Mouse (Mus musculus): ENCODE results near the gene Suclg2. TPM values are rescaled to one million over a fixed set of nuclear protein-coding genes. Genes with fewer than 3 reads are reported as not detected.
A peak's percentile ranks its signal among the peaks of the same experiment; 100 is the strongest.
"Not testable (repeated sequence)": the region's sequence is repeated elsewhere in the genome, so short reads cannot be mapped to it uniquely, and the experiment has no call there.

Gene Suclg2
- polyA plus RNA-seq, 1 experiment from 2014 or later: 12.6 TPM

DNA sequence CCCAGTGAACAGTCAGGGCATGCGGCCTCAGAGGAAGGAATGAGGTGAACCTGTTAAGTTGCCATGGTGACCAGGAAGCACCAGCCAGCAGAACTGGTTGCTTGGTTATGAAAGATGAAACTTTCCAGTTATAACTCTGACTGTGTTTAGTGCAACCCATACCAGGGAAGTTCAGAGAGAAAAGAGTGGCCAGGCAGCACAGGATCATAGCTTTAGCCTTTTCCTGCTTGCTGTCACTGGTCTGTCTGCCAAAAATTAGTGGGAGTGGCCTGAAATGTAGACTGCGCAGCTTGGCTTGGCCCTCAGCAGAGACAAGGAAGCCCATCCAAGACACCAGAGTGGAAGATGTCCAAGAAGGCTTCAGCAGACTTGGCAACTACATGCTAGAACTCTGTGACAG lies 96.8 kb downstream of the Suclg2 start:
- 58% methylated on average over 2 of the region's 2 CpGs for WGBS
- H3K9me3 ChIP-seq (replicated peaks; ENCODE audit: control insufficient read depth, low read length, poor library complexity, severe bottlenecking): no peaks in the 10 kb centered on the region
- H3K4me2 ChIP-seq (ENCODE audit: low read length): no peak overlapping the region
- no peak overlapping the region for H3K27ac ChIP-seq (ENCODE audit: low read length)
- H3K36me3 ChIP-seq (ENCODE audit: control insufficient read depth, insufficient read depth, low read length): no peaks in the 10 kb centered on the region
- peak; percentile 67; the same call in 1 of the 2 replicates for ATAC-seq
- H3K4me1 ChIP-seq (ENCODE audit: control insufficient read depth, insufficient read depth, low read length): peaks cover 4% of the 10 kb centered on the region; the same call in 1 of the 2 replicates
- no peak overlapping the region for H3K4me3 ChIP-seq (ENCODE audit: low read depth, low read length)
- no peak overlapping the region for H3K9ac ChIP-seq (ENCODE audit: low read depth, low read length)
- H3K27me3 ChIP-seq (ENCODE audit: control insufficient read depth, insufficient read depth, low read depth, low read length): no peaks in the 10 kb centered on the region

DNA sequence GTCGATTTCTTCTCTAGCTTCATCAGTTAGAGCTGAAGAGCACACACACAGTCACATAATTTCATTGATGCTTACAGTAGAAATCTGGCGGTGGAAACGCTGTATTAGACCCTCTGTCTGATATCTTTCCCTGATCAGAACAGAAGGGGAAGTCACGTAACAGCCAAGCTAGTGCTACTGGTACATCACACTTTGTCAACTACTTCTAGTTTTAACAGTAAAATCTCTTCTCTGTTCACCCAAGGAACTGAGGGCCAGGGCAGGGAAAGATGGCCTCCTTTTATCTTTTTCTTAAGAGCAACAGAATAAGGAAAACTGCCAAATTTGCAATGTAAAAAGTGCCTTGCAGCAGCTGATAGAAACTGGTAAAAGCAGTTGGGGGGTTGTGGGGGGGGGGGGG lies 97.8 kb downstream of the Suclg2 start:
- H3K4me1 ChIP-seq (ENCODE audit: control insufficient read depth, insufficient read depth, low read length): peaks cover 4% of the 10 kb centered on the region; the same call in 1 of the 2 replicates
- no peak for ATAC-seq
- no peak overlapping the region for H3K4me3 ChIP-seq (ENCODE audit: low read depth, low read length)
- WGBS: 90% methylated on average over 4 of the region's 4 CpGs
- H3K27me3 ChIP-seq (ENCODE audit: control insufficient read depth, insufficient read depth, low read depth, low read length): no peaks in the 10 kb centered on the region
- H3K9ac ChIP-seq (ENCODE audit: low read depth, low read length): no peak overlapping the region
- no peaks in the 10 kb centered on the region for H3K36me3 ChIP-seq (ENCODE audit: control insufficient read depth, insufficient read depth, low read length)
- no peak overlapping the region for H3K27ac ChIP-seq (ENCODE audit: low read length)
- no peaks in the 10 kb centered on the region for H3K9me3 ChIP-seq (replicated peaks; ENCODE audit: control insufficient read depth, low read length, poor library complexity, severe bottlenecking)
- H3K4me2 ChIP-seq (ENCODE audit: low read length): no peak overlapping the region

DNA sequence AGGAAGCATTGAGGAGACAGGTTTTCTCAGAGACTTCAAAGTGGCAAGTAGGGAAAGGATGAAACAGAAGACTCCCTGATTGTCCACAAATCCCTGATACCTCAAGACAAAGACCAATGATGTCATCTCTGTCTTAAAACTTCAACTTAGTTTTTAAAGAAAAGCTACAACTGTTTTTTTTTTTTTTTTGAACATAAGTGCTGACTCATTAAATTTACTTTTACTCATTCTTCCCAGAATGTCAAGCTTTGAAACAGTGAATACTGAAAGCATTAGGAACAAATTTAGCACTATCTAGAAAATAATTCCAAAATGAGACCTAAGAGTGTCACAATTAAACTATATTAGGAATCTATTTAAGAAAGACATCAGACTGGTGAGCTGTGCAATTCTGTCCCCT lies 98.8 kb downstream of the Suclg2 start:
- no peak overlapping the region for H3K4me3 ChIP-seq (ENCODE audit: low read depth, low read length)
- H3K36me3 ChIP-seq (ENCODE audit: control insufficient read depth, insufficient read depth, low read length): no peaks in the 10 kb centered on the region
- ATAC-seq: no peak
- no peaks in the 10 kb centered on the region for H3K9me3 ChIP-seq (replicated peaks; ENCODE audit: control insufficient read depth, low read length, poor library complexity, severe bottlenecking)
- peaks cover 4% of the 10 kb centered on the region; the same call in 1 of the 2 replicates for H3K4me1 ChIP-seq (ENCODE audit: control insufficient read depth, insufficient read depth, low read length)
- no peak overlapping the region for H3K9ac ChIP-seq (ENCODE audit: low read depth, low read length)
- H3K27me3 ChIP-seq (ENCODE audit: control insufficient read depth, insufficient read depth, low read depth, low read length): no peaks in the 10 kb centered on the region
- H3K27ac ChIP-seq (ENCODE audit: low read length): no peak overlapping the region
- no peak overlapping the region for H3K4me2 ChIP-seq (ENCODE audit: low read length)

DNA sequence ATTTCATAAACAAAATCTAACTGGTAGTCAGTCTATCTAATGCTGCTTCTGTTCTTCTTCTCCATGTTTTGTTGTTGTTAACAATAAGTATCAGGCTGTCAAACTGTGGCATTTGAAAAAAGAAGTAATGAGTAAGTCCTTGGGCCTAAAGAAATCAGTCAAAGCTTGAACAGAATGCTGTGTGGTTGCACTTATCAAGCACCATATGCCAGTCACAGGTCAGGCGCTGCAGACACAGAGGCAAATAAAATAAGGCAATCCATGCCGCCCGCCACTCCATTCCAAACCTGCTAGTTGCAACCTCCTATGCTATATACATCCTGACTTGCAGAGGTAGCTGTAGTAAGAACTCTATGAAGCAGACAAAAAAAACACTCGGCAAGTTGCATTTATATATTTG lies 100.2 kb downstream of the Suclg2 start:
- no peaks in the 10 kb centered on the region for H3K36me3 ChIP-seq (ENCODE audit: control insufficient read depth, insufficient read depth, low read length)
- no peaks in the 10 kb centered on the region for H3K9me3 ChIP-seq (replicated peaks; ENCODE audit: control insufficient read depth, low read length, poor library complexity, severe bottlenecking)
- peaks cover 4% of the 10 kb centered on the region; the same call in 1 of the 2 replicates for H3K4me1 ChIP-seq (ENCODE audit: control insufficient read depth, insufficient read depth, low read length)
- no peak for ATAC-seq
- H3K4me2 ChIP-seq (ENCODE audit: low read length): no peak overlapping the region
- no peak overlapping the region for H3K4me3 ChIP-seq (ENCODE audit: low read depth, low read length)
- WGBS: 96% methylated on average over 4 of the region's 4 CpGs
- no peak overlapping the region for H3K9ac ChIP-seq (ENCODE audit: low read depth, low read length)
- H3K27ac ChIP-seq (ENCODE audit: low read length): no peak overlapping the region
- no peaks in the 10 kb centered on the region for H3K27me3 ChIP-seq (ENCODE audit: control insufficient read depth, insufficient read depth, low read depth, low read length)

DNA sequence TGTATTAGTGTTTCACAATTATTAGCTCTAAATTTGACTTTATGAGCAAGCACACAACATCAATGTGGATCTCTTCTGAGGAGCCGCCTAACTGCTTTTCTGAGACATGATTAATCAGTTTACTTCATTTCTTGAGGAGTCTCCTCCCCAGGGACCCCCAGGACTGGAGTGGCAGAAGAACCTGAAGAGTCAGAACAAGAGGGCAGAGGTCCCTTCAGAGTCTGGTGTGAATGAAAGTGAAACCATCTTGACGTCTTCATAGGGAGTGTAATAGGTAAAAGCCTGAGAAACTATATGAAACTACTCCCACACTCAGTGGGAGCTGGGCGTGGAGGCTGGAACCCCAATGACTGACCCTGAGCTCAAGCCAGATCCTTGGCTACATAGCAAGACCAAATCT lies 105.4 kb downstream of the Suclg2 start:
- Histone ChIP-seq H3K9ac (ENCODE audit: low read depth, low read length) (no peak overlapping the region), H3K9me3 (replicated peaks; ENCODE audit: control insufficient read depth, low read length, poor library complexity, severe bottlenecking) (no peaks in the 10 kb centered on the region), H3K36me3 (ENCODE audit: control insufficient read depth, insufficient read depth, low read length) (no peaks in the 10 kb centered on the region), H3K27me3 (ENCODE audit: control insufficient read depth, insufficient read depth, low read depth, low read length) (no peaks in the 10 kb centered on the region), H3K27ac (ENCODE audit: low read length) (no peak overlapping the region), H3K4me1 (ENCODE audit: control insufficient read depth, insufficient read depth, low read length) (no peaks in the 10 kb centered on the region), H3K4me3 (ENCODE audit: low read depth, low read length) (no peak overlapping the region), H3K4me2 (ENCODE audit: low read length) (no peak overlapping the region)
- ATAC-seq: no peak
- 83% methylated on average over 3 of the region's 3 CpGs for WGBS

DNA sequence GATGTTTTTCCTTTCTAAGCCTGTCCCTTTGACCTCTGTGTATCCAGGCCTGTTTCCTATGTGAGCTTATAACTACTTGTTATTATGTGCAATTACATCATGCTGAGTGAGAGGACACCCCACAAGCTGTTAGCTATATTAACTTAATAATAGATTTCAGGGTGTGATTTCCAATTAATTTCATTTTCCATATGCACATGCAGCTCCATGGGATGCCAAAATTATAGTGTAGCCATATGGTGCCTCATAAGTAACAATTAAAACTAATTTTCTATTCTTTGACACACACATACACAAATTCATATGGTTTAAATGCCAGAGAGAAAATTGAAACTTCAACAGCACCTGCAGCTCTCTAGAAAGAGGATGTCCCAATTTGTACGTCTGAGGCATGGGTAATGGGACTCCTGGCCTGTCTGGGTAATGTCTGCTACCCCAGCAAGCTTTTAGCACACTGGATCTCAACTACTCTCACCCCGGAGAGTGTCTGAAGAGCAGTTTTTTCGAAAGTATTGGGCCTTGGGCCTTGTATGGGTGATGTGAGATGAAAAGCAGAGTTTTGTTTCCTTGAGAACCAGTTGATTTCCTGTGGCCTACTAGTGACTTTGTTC lies 106.1 kb downstream of the Suclg2 start:
- 85% methylated on average over 3 of the region's 3 CpGs for WGBS
- Histone ChIP-seq H3K4me3 (ENCODE audit: low read depth, low read length) (no peak overlapping the region), H3K4me2 (ENCODE audit: low read length) (no peak overlapping the region), H3K27ac (ENCODE audit: low read length) (no peak overlapping the region), H3K9me3 (replicated peaks; ENCODE audit: control insufficient read depth, low read length, poor library complexity, severe bottlenecking) (no peaks in the 10 kb centered on the region), H3K27me3 (ENCODE audit: control insufficient read depth, insufficient read depth, low read depth, low read length) (no peaks in the 10 kb centered on the region), H3K4me1 (ENCODE audit: control insufficient read depth, insufficient read depth, low read length) (no peaks in the 10 kb centered on the region), H3K9ac (ENCODE audit: low read depth, low read length) (no peak overlapping the region), H3K36me3 (ENCODE audit: control insufficient read depth, insufficient read depth, low read length) (no peaks in the 10 kb centered on the region)
- no peak for ATAC-seq

DNA sequence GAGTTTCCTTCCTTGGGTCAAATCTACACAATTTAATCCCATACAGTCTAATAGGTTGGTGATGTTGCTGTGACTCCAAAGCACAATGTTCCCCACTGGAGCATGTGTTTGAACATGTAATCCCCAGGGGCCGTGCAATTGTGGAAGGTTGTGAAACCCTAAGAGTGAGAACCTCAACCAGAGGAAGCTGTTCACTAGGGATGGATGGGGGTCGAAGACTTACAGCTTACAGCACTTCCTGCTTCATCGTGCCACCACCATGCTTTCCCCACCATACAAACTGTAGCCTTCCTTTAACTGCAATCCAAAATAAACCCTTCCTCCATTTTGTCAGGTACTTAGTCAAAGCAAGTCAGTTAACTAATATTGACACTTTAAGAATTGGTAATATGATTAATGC lies 107.5 kb downstream of the Suclg2 start:
- no peak overlapping the region for H3K4me3 ChIP-seq (ENCODE audit: low read depth, low read length)
- no peaks in the 10 kb centered on the region for H3K9me3 ChIP-seq (replicated peaks; ENCODE audit: control insufficient read depth, low read length, poor library complexity, severe bottlenecking)
- WGBS: 97% methylated on average over 3 of the region's 3 CpGs
- no peaks in the 10 kb centered on the region for H3K27me3 ChIP-seq (ENCODE audit: control insufficient read depth, insufficient read depth, low read depth, low read length)
- no peaks in the 10 kb centered on the region for H3K4me1 ChIP-seq (ENCODE audit: control insufficient read depth, insufficient read depth, low read length)
- ATAC-seq: no peak
- no peak overlapping the region for H3K27ac ChIP-seq (ENCODE audit: low read length)
- no peak overlapping the region for H3K9ac ChIP-seq (ENCODE audit: low read depth, low read length)
- H3K4me2 ChIP-seq (ENCODE audit: low read length): no peak overlapping the region
- H3K36me3 ChIP-seq (ENCODE audit: control insufficient read depth, insufficient read depth, low read length): no peaks in the 10 kb centered on the region

DNA sequence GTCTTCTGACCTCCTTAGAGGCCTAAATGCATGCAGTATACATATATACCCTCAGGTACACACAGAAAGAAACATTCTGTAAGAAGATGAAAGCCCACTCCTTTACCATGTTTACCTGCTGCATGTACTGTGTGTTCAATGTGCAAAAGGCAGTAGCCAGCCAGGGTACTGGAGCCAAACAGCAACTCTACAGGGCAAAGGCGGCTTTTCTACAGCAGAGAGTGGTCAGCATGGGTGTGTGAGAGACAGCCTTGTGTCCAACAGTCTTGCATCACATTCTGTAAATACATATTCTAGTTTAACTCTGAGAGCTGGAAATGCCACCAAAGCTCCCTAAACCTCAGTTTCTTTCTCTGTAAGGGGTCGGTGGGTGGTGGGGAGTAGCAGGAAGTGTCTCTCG lies 110.5 kb downstream of the Suclg2 start:
- WGBS: 92% methylated on average over 3 of the region's 3 CpGs
- ATAC-seq: no peak
- Histone ChIP-seq H3K4me3 (ENCODE audit: low read depth, low read length) (no peak overlapping the region), H3K36me3 (ENCODE audit: control insufficient read depth, insufficient read depth, low read length) (no peaks in the 10 kb centered on the region), H3K4me2 (ENCODE audit: low read length) (no peak overlapping the region), H3K9me3 (replicated peaks; ENCODE audit: control insufficient read depth, low read length, poor library complexity, severe bottlenecking) (no peaks in the 10 kb centered on the region), H3K27me3 (ENCODE audit: control insufficient read depth, insufficient read depth, low read depth, low read length) (no peaks in the 10 kb centered on the region), H3K27ac (ENCODE audit: low read length) (no peak overlapping the region), H3K9ac (ENCODE audit: low read depth, low read length) (no peak overlapping the region), H3K4me1 (ENCODE audit: control insufficient read depth, insufficient read depth, low read length) (no peaks in the 10 kb centered on the region)

DNA sequence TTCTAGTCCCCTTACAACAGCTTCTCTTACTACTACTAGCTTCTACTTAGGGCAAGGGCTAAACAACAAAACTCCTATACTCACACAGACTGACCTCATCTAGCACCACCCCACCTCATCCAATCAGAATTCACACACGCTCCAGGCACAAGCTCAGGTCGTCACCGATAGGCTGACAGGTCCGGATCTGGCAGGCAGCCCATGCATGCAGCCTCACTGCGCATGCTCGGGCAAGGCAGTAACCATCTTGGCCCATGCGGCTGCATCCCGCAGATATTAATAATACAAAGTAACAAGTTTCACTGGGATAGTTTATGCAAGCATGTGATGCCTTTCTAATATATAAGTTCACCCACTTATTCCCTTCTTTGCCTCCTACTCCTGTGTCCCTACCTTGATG lies 117.9 kb downstream of the Suclg2 start:
- H3K4me3 ChIP-seq (ENCODE audit: low read depth, low read length); H3K9ac ChIP-seq (ENCODE audit: low read depth, low read length); H3K4me1 ChIP-seq (ENCODE audit: control insufficient read depth, insufficient read depth, low read length); H3K9me3 ChIP-seq (replicated peaks; ENCODE audit: control insufficient read depth, low read length, poor library complexity, severe bottlenecking); H3K27ac ChIP-seq (ENCODE audit: low read length); H3K4me2 ChIP-seq (ENCODE audit: low read length); H3K27me3 ChIP-seq (ENCODE audit: control insufficient read depth, insufficient read depth, low read depth, low read length); H3K36me3 ChIP-seq (ENCODE audit: control insufficient read depth, insufficient read depth, low read length); ATAC-seq: not testable (repeated sequence)
- WGBS: 97% methylated on average over 8 of the region's 8 CpGs

Data from midbrain, embryonic 16.5 days (tissue).